Mouse (Mus musculus) brain, embryonic 14.5 days (tissue): ENCODE data around the gene Araf.

Experiments used
- CTCF ChIP-seq: fragments of 200-500 bp; IDR thresholded peaks from 2 replicates; pipeline ENCODE4 v1.5.1; 2012; ENCODE audit warnings: inconsistent platforms, mild to moderate bottlenecking, moderate library complexity, borderline replicate concordance; ENCODE audit not compliant: insufficient read depth, insufficient read length; ENCODE audit errors: extremely low read depth
- POLR2A ChIP-seq: fragments of 200-500 bp; IDR thresholded peaks from 2 replicates; pipeline ENCODE4 v1.6.1; 2012; ENCODE audit warnings: mild to moderate bottlenecking, inconsistent platforms, borderline replicate concordance; ENCODE audit not compliant: poor library complexity, insufficient read depth, insufficient read length, severe bottlenecking; ENCODE audit errors: extremely low read depth

GRCm38 (mm10) chrX:20816974-20817373, 19.4 kb downstream of the Araf start:
- TF ChIP-seq POLR2A (no peak), CTCF (no peak)
